Mouse (Mus musculus) thymus, postnatal 4 days (tissue): ENCODE measurements at regions not wholly inside any gene's neighbourhood (a gene's known extent, or its start where the extent isn't known, plus 50 kb on each side); places are given as distances from the start of the nearest gene placed in this dataset.
A peak's percentile ranks its signal among the peaks of the same experiment; 100 is the strongest.

Experiments used
- DNase-seq: peaks from one replicate; pipeline ENCODE4 v3.0.0; 2021

GRCm38 (mm10) chr3:50888571-50889210, 335.6 kb upstream of the Noct start:
- no peak for DNase-seq

GRCm38 (mm10) chr3:50890537-50890936, 333.7 kb upstream of the Noct start:
- no peak for DNase-seq

GRCm38 (mm10) chr3:50898179-50898578, 326.1 kb upstream of the Noct start:
- DNase-seq = no peak

GRCm38 (mm10) chr3:50899830-50900350, 324.4 kb upstream of the Noct start:
- DNase-seq = no peak

GRCm38 (mm10) chr3:50900566-50900965, 323.7 kb upstream of the Noct start:
- DNase-seq = no peak

GRCm38 (mm10) chr3:50901321-50901720, 322.9 kb upstream of the Noct start:
- DNase-seq = no peak

- peak; percentile 71 for DNase-seq
Observed at GRCm38 (mm10) chr3:50902933-50903332, 321.3 kb upstream of the Noct start.

- DNase-seq = peak; percentile 39
Observed at GRCm38 (mm10) chr3:50904716-50905116, 319.5 kb upstream of the Noct start.

GRCm38 (mm10) chr3:50905274-50905992, 318.8 kb upstream of the Noct start:
- peak; percentile 55 for DNase-seq

GRCm38 (mm10) chr3:50905993-50906831, 318.0 kb upstream of the Noct start:
- peak; percentile 98 for DNase-seq

GRCm38 (mm10) chr3:50912980-50913518, 311.2 kb upstream of the Noct start:
- no peak for DNase-seq

GRCm38 (mm10) chr3:50914866-50915365, 309.3 kb upstream of the Noct start:
- no peak for DNase-seq

- DNase-seq = no peak
Observed at GRCm38 (mm10) chr3:50916305-50916854, 307.9 kb upstream of the Noct start.

GRCm38 (mm10) chr3:50922347-50922746, 301.9 kb upstream of the Noct start:
- no peak for DNase-seq

GRCm38 (mm10) chr3:50922832-50923231, 301.4 kb upstream of the Noct start:
- no peak for DNase-seq

GRCm38 (mm10) chr3:50923327-50923726, 300.9 kb upstream of the Noct start:
- DNase-seq = no peak

GRCm38 (mm10) chr3:50927318-50927717, 296.9 kb upstream of the Noct start:
- no peak for DNase-seq

- DNase-seq = no peak
Observed at GRCm38 (mm10) chr3:50929013-50929412, 295.2 kb upstream of the Noct start.

GRCm38 (mm10) chr3:50932397-50933089, 291.7 kb upstream of the Noct start:
- DNase-seq = no peak

- no peak for DNase-seq
Observed at GRCm38 (mm10) chr3:50933090-50933443, 291.2 kb upstream of the Noct start.

GRCm38 (mm10) chr3:50939602-50940001, 284.6 kb upstream of the Noct start:
- DNase-seq = no peak

GRCm38 (mm10) chr3:50940656-50941055, 283.6 kb upstream of the Noct start:
- no peak for DNase-seq
